Mouse (Mus musculus) spleen, adult 2 months (tissue): ENCODE data around the gene Gm12569. TPM values are rescaled to one million over a fixed set of nuclear protein-coding genes. Genes with fewer than 3 reads are reported as not detected.
A peak's percentile ranks its signal among the peaks of the same experiment; 100 is the strongest.

Experiments used
- DNase-seq, 2 experiments: peaks; one replicate each; pipeline versions ENCODE4 v3.0.0 to v3.0.0-alpha.2; 2012 to 2021; ENCODE audit warnings: low spot score in 2 of 2, low read depth in 1 of 2
- H3K27ac ChIP-seq: fragments of 200-500 bp; 2 replicates; pipeline ENCODE4 v1.5.1; 2012; ENCODE audit warnings: low read length, inconsistent platforms; ENCODE audit not compliant: insufficient read depth
- H3K27me3 ChIP-seq: fragments of 200-500 bp; 2 replicates; pipeline ENCODE4 v1.6.1; 2012; ENCODE audit warnings: mild to moderate bottlenecking, moderate library complexity, low read length, inconsistent platforms; ENCODE audit not compliant: control insufficient read depth, insufficient read depth
- H3K36me3 ChIP-seq: fragments of 200-500 bp; 2 replicates; pipeline ENCODE4 v1.6.1; 2012; ENCODE audit warnings: mild to moderate bottlenecking, low read length, inconsistent platforms; ENCODE audit not compliant: control insufficient read depth, insufficient read depth
- H3K4me1 ChIP-seq: fragments of 200-500 bp; 2 replicates; pipeline ENCODE4 v1.6.1; 2011; ENCODE audit warnings: inconsistent platforms; ENCODE audit not compliant: control insufficient read depth, insufficient read depth, insufficient read length
- H3K4me3 ChIP-seq: fragments of 200-500 bp; 2 replicates; pipeline ENCODE4 v1.5.1; 2011; ENCODE audit warnings: mild to moderate bottlenecking, inconsistent platforms; ENCODE audit not compliant: insufficient read depth, insufficient read length; ENCODE audit errors: extremely low read depth
- CTCF ChIP-seq: fragments of 200-500 bp; IDR thresholded peaks from 2 replicates; pipeline ENCODE4 v1.5.1; 2011; ENCODE audit warnings: mild to moderate bottlenecking, inconsistent platforms; ENCODE audit not compliant: insufficient read depth, insufficient read length, insufficient replicate concordance; ENCODE audit errors: extremely low read depth
- POLR2A ChIP-seq: fragments of 200-500 bp; IDR thresholded peaks from 2 replicates; pipeline ENCODE4 v1.6.1; 2011; ENCODE audit warnings: low read depth, low read length, inconsistent platforms
- WGBS: fragments of 180-500 bp; shearing (Covaris S2); methylation state at CpG from one replicate; pipeline ENCODE4 v1.1.7; 2018; 5-methylcytosine and 5-hydroxymethylcytosine counted together
- polyA plus RNA-seq: library from polyadenylated mRNA; depleted of rRNA; stranded (reverse); fragments of >200 nt; gene quantifications from 2 replicates; pipeline ENCODE4 v1.2.3, GENCODE M21; 2012; rRNA removed

Gene Gm12569
- polyA plus RNA-seq, 1 experiment = not detected

DNA sequence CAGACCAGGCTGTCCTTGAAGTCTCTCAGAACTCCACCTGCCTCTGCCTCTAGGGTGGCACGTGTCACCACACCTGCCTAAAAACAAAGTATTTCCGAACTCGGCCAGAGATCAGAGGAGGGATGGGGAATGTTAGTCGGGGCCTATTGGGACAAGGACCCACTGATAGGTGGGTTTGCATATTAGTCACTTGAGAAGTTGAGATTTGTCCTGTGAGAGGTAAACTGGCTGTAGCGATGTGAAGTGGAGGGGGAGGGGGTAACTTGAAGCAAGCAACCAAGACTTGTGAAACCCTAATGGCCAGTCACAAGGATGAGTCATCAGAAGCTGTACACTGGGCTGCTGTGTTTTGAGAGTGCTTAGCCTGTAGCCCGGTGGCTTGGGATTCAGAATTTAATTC lies 44.1 kb downstream of the Gm12569 start:
- TF ChIP-seq POLR2A (no peak), CTCF (no peak)
- Histone ChIP-seq H3K4me3 (peak overlapping the region; percentile 43; the same call in 1 of the 2 replicates), H3K4me1 (peaks cover 9% of the 10 kb centered on the region; the same call in 1 of the 2 replicates), H3K27ac (no peak overlapping the region), H3K36me3 (peaks cover 4% of the 10 kb centered on the region; the same call in 1 of the 2 replicates), H3K27me3 (no peaks in the 10 kb centered on the region)
- DNase-seq = no peak
- 3% methylated on average over 6 of the region's 6 CpGs for WGBS

DNA sequence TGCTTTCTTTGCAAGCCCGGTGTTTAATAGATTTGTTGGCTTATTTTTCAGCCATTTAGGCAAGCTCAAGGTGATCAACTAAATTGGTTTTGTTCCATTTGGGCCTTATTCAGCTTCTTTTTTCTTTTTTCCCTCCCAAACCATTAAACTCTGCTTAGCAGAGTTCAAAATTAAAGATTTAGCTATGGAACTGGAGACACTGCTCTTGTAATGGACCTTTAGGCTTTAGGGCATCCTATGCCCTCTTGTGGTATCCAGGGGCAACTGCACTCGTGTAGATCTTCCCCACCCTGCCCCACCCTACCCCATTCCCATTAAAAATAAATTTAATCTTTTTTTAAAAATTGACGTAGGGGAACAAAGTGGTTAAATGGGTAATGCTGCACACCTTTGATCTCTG lies 45.1 kb downstream of the Gm12569 start:
- TF ChIP-seq CTCF (peak; percentile 24; the same call in 1 of the 2 replicates), POLR2A (no peak)
- no peak overlapping the region for H3K27ac ChIP-seq
- no peaks in the 10 kb centered on the region for H3K27me3 ChIP-seq
- 28% methylated on average over 3 of the region's 3 CpGs for WGBS
- DNase-seq = peak in 1 of 2 experiments; percentile 9
- H3K4me1 ChIP-seq = peaks cover 9% of the 10 kb centered on the region; the same call in 1 of the 2 replicates
- no peak overlapping the region for H3K4me3 ChIP-seq
- H3K36me3 ChIP-seq = peaks cover 8% of the 10 kb centered on the region; the same call in 1 of the 2 replicates

GRCm38 (mm10) chr11:51274418-51274817 lies 54.1 kb downstream of the Gm12569 start:
- no peak overlapping the region for H3K27ac ChIP-seq
- WGBS = 94% methylated on average over 1 of the region's 1 CpGs
- H3K27me3 ChIP-seq = no peaks in the 10 kb centered on the region
- H3K4me1 ChIP-seq = no peaks in the 10 kb centered on the region
- peaks cover 47% of the 10 kb centered on the region for H3K36me3 ChIP-seq
- no peak overlapping the region for H3K4me3 ChIP-seq
- TF ChIP-seq POLR2A (no peak), CTCF (no peak)
- DNase-seq = no peak

Other genes starting within 250 kb of the Gm12569 start
- not detected in 2 replicates for gene Olfr1377, start 238.5 kb upstream of the Gm12569 start, polyA plus RNA-seq
- not detected in 2 replicates for gene Olfr51, start 216.9 kb upstream of the Gm12569 start, polyA plus RNA-seq
- not detected in 2 replicates for gene Olfr54, start 206.2 kb upstream of the Gm12569 start, polyA plus RNA-seq
- gene Olfr1375, start 172.4 kb upstream of the Gm12569 start, polyA plus RNA-seq = not detected in 2 replicates
- 0.34 and 0.36 TPM in 2 replicates for gene Zfp354a, start 161.2 kb upstream of the Gm12569 start, polyA plus RNA-seq
- 24.3 and 25.7 TPM in 2 replicates for gene Clk4, start 41.3 kb downstream of the Gm12569 start, polyA plus RNA-seq
- gene BC049762, start 42.6 kb downstream of the Gm12569 start, polyA plus RNA-seq = 0.11 TPM in 1 of 2 replicates, not detected in the other
- gene Col23a1, start 69.4 kb downstream of the Gm12569 start, polyA plus RNA-seq = 1.5 TPM in 2 replicates